Mouse (Mus musculus) heart, embryonic 11.5 days (tissue): ENCODE measurements at regions not wholly inside any gene's neighbourhood (a gene's known extent, or its start where the extent isn't known, plus 50 kb on each side); places are given as distances from the start of the nearest gene placed in this dataset.

Source experiments
- ATAC-seq: fragments of 200-750 bp; cut with Nextera tagmentation; replicated peaks from 2 replicates; pipeline ENCODE4 v1.8.0; 2017; ENCODE audit warnings: moderate library complexity; ENCODE audit not compliant: insufficient number of reproducible peaks, low FRiP score, low TSS enrichment
- H3K27ac ChIP-seq: fragments of 300-500 bp; sonication (generic); 2 replicates; pipeline ENCODE4 v1.5.1; 2014; ENCODE audit warnings: mild to moderate bottlenecking, low read depth, low read length
- H3K27me3 ChIP-seq: fragments of 300-500 bp; sonication (generic); 2 replicates; pipeline ENCODE4 v1.6.1; 2014; ENCODE audit warnings: mild to moderate bottlenecking, low read length, mixed read lengths; ENCODE audit not compliant: control insufficient read depth, insufficient read depth
- H3K36me3 ChIP-seq: fragments of 300-500 bp; sonication (generic); 2 replicates; pipeline ENCODE4 v1.6.1; 2014; ENCODE audit warnings: mild to moderate bottlenecking, low read length, moderate library complexity, mixed read lengths; ENCODE audit not compliant: control insufficient read depth, insufficient read depth
- H3K4me1 ChIP-seq: fragments of 300-500 bp; sonication (generic); 2 replicates; pipeline ENCODE4 v1.6.1; 2014; ENCODE audit warnings: low read length; ENCODE audit not compliant: control insufficient read depth, insufficient read depth
- H3K4me2 ChIP-seq: fragments of 300-500 bp; sonication (generic); 2 replicates; pipeline ENCODE4 v1.6.1; 2014; ENCODE audit warnings: mild to moderate bottlenecking, moderate library complexity
- H3K4me3 ChIP-seq: fragments of 300-500 bp; sonication (generic); 2 replicates; pipeline ENCODE4 v1.5.1; 2014; ENCODE audit warnings: low read depth, low read length
- H3K9ac ChIP-seq: fragments of 300-500 bp; sonication (generic); 2 replicates; pipeline ENCODE4 v1.6.1; 2014; ENCODE audit warnings: mild to moderate bottlenecking, low read depth, low read length, moderate library complexity
- H3K9me3 ChIP-seq: fragments of 300-500 bp; sonication (generic); replicated peaks from 2 replicates; pipeline ENCODE4 v1.6.1; 2016; ENCODE audit warnings: low read length; ENCODE audit not compliant: control insufficient read depth
- WGBS: fragments of 180-500 bp; shearing (Covaris S2); extraction: QIAGEN DNeasy Blood & Tissue Kit; methylation state at CpG from one replicate; pipeline ENCODE4 v1.1.7; 2014; ENCODE audit not compliant: insufficient replicate concordance; 5-methylcytosine and 5-hydroxymethylcytosine counted together

DNA sequence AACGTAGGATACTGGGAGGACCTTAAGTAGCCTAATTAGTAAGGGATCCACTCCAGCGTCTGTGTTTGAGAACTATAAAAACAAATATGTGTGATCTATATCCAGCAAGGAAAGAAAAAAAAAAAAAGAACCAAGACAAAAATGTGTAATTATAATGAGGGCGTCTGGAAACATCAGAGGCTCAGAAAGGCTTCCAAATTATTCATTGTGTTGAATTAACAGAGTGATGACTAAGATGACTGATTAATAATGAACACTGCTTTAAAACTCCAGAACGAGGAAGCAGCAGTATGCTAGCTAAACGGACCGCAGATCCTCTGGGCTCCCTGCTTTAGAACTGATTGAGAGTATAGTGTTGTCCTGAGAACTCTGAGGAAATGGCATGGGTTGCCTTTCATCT is 421.0 kb downstream of the Sorl1 start:
- whole genome bisulfite sequencing, result 70% methylated on average over 6 of the region's 6 CpGs
- H3K27ac ChIP-seq, result no peak overlapping the region
- no peak overlapping the region for H3K9ac ChIP-seq
- no peaks in the 10 kb centered on the region for H3K9me3 ChIP-seq
- peaks cover 6% of the 10 kb centered on the region; the same call in 1 of the 2 replicates for H3K4me1 ChIP-seq
- no peaks in the 10 kb centered on the region for H3K36me3 ChIP-seq
- no peak overlapping the region for H3K4me3 ChIP-seq
- H3K4me2 ChIP-seq, result no peak overlapping the region
- H3K27me3 ChIP-seq, result no peaks in the 10 kb centered on the region
- no peak for ATAC-seq

DNA sequence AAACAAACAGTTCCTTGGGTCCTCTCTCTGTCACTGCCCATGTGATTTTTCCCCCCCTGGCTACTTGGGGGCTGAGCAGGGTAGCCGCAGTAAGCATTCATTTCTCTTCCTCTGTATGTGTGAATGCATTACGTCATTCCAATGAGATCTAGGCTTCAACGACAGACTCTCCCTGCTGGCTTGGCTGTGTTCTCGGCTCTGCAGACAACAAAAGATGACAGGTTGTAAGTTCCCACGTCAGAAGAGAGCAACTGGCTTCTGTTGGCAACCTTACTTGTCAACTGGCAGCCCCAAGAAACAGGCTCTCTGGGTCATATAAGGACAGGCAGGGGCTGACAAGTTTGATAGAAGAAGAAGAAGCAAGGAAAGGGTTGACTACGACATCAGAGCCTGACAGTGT is 423.4 kb downstream of the Sorl1 start:
- no peak for ATAC-seq
- no peaks in the 10 kb centered on the region for H3K27me3 ChIP-seq
- 27% methylated on average over 6 of the region's 6 CpGs for WGBS
- no peaks in the 10 kb centered on the region for H3K36me3 ChIP-seq
- H3K27ac ChIP-seq, result no peak overlapping the region
- no peak overlapping the region for H3K4me3 ChIP-seq
- H3K9me3 ChIP-seq, result no peaks in the 10 kb centered on the region
- H3K4me2 ChIP-seq, result no peak overlapping the region
- peaks cover 3% of the 10 kb centered on the region; the same call in 1 of the 2 replicates for H3K4me1 ChIP-seq
- no peak overlapping the region for H3K9ac ChIP-seq

DNA sequence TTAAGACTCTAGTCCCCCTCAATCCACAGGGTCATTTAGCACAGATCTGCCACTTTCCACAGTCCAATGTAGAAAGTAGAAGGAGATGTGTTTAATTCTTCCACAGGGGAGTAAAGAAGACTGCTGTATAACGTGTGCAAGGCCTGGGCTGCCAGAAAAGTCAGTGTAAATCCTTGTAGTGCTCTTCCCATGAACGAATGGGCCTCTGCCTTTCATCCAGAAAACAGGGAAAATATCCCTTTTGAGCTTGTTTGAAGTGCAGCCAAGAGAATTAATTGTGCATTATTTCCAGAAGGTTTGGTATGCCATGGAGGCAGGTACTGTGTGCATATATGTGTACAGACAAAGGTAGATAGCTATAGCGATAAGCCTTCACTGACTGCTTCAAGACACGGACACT is 425.1 kb downstream of the Sorl1 start:
- H3K9me3 ChIP-seq, result no peaks in the 10 kb centered on the region
- H3K36me3 ChIP-seq, result no peaks in the 10 kb centered on the region
- no peaks in the 10 kb centered on the region for H3K27me3 ChIP-seq
- H3K9ac ChIP-seq, result no peak overlapping the region
- no peak overlapping the region for H3K27ac ChIP-seq
- no peak for ATAC-seq
- H3K4me3 ChIP-seq, result no peak overlapping the region
- WGBS, result 77% methylated on average over 4 of the region's 4 CpGs
- no peak overlapping the region for H3K4me2 ChIP-seq
- H3K4me1 ChIP-seq, result peaks cover 3% of the 10 kb centered on the region; the same call in 1 of the 2 replicates

DNA sequence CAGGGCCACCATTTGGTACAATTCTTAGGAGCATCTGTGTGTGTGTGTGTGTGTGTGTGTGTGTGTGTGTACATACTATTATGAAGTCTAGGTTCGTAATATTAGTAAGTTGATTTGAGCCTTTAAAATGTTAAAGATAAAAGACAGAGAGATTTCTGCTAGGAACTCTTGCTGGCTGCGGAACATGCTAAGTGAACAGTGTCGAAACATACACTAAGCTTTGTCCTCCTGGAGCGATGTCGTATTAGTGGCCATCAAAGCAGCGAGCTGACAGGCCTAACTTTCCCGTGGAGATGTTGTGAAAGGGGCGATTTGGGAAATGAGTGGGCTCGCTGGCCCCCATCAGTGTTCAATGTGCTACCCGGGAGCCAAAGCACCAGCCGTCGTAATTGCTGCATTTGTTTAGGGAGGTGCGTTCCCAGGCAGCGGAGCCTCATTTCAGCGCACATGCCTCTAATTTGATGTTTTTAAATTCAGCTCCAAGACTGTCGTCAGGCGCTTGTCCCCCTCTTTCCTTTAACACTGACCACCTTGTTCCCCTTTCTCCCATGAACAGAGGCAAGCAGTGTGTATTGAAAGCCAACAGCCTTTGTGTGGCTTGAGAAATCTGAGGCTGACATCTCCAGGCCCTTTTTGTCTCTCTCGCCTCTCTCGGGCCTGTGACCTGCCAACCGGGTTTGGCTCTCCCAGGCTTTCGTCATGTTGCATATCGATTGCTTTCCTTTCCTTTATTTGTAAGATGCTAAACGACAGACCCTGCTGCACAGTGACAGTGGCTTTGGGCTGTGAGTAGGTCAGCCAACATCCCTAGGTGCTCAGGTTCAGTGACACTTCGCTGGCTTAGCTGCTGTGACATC is 426.3 kb downstream of the Sorl1 start:
- H3K4me1 ChIP-seq, result peaks cover 3% of the 10 kb centered on the region; the same call in 1 of the 2 replicates
- no peak overlapping the region for H3K4me2 ChIP-seq
- H3K27ac ChIP-seq, result no peak overlapping the region
- no peak for ATAC-seq
- H3K27me3 ChIP-seq, result no peaks in the 10 kb centered on the region
- no peaks in the 10 kb centered on the region for H3K36me3 ChIP-seq
- no peaks in the 10 kb centered on the region for H3K9me3 ChIP-seq
- H3K9ac ChIP-seq, result 0 out of 2 replicates have a peak overlapping the region, but pooled peaks have one; percentile 28
- no peak overlapping the region for H3K4me3 ChIP-seq
- 71% methylated on average over 24 of the region's 24 CpGs for WGBS

DNA sequence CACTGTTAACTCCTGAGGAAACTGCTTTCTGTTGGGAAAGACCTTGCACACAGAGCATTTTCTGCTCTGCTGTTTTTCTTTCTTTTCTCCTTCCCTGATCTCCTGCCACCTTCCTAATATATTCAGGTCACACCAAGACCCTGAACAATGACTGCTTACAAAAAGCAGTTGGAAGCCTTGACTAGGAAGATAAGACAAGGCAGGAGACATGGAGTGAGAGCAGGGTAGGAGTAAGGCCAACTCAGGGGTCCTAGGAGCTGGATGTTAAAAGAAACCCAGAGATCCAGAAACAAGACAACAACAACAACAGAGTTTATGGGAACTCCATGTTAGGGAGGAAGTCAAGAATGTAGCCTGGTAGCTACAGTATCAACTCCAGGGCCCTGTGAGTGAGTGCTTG is 426.9 kb downstream of the Sorl1 start:
- Histone ChIP-seq H3K4me1 (peaks cover 3% of the 10 kb centered on the region; the same call in 1 of the 2 replicates), H3K9me3 (no peaks in the 10 kb centered on the region), H3K4me3 (no peak overlapping the region), H3K27ac (no peak overlapping the region), H3K27me3 (no peaks in the 10 kb centered on the region), H3K36me3 (no peaks in the 10 kb centered on the region), H3K4me2 (no peak overlapping the region), H3K9ac (no peak overlapping the region)
- ATAC-seq, result no peak

DNA sequence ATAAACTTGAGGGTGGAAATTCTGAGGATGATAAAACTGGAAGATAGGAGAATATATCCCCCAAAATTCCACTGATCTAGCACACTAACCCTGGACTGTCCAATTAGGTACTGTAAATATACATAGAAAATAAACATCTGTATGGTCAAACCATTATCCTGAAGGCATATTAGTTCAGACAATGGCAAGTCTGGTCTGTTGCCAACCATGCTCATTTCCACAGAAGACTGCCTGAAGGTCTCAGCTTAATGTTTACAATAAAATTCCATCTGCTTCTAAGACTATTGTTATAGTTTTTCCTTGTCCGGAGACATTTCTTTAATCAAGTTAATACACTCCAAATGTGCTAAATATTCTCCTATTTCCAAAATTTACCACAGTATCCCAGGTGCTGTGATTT is 441.2 kb downstream of the Sorl1 start:
- no peaks in the 10 kb centered on the region for H3K27me3 ChIP-seq
- no peak overlapping the region for H3K9ac ChIP-seq
- no peak for ATAC-seq
- no peaks in the 10 kb centered on the region for H3K4me1 ChIP-seq
- H3K9me3 ChIP-seq, result no peaks in the 10 kb centered on the region
- H3K4me3 ChIP-seq, result no peak overlapping the region
- no peak overlapping the region for H3K27ac ChIP-seq
- no peak overlapping the region for H3K4me2 ChIP-seq
- WGBS, result 77% methylated on average over 1 of the region's 1 CpGs
- H3K36me3 ChIP-seq, result no peaks in the 10 kb centered on the region

DNA sequence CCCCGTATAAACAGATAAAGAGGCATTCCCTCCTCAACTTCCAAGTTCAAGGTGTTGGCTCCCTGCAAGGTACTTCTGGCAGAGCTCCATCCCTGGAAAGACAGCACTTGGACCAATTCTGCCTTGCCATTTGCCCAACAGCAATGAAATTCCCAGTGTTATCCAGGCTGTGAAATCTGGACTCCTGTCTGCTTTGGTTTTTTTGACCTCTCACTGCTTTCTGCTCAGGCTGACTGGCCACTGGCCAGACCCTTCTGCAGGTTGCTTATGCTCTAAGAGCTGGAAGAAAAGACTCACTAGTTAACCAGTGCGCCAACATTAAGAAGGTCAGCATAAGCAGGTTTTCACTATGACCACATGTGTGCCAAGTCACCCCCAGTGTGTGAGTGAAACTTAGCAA is 448.4 kb downstream of the Sorl1 start:
- H3K9ac ChIP-seq, result no peak overlapping the region
- H3K27me3 ChIP-seq, result no peaks in the 10 kb centered on the region
- H3K4me2 ChIP-seq, result no peak overlapping the region
- 72% methylated on average over 2 of the region's 2 CpGs for WGBS
- no peak overlapping the region for H3K27ac ChIP-seq
- H3K4me3 ChIP-seq, result no peak overlapping the region
- no peak for ATAC-seq
- H3K9me3 ChIP-seq, result no peaks in the 10 kb centered on the region
- H3K4me1 ChIP-seq, result no peaks in the 10 kb centered on the region
- no peaks in the 10 kb centered on the region for H3K36me3 ChIP-seq

DNA sequence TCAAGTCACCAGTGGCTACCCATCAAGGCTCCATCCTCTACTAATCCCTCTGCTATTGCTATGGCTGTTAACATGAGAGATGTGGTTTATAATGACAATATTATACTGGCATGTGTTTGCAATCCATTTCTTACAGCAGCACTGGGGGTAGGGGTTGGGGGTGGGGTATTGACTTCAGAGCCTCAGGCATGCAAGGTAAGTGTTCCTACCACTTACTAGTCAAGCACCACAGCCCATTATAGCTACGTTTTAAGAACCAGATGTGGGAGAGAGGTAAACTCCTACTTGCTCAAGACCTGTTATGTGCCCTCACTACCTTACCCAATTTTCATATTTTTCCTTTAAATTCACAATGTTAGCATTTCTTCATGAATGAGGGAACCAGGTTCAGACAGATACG is 451.1 kb downstream of the Sorl1 start:
- no peak overlapping the region for H3K4me2 ChIP-seq
- no peak for ATAC-seq
- H3K4me1 ChIP-seq, result no peaks in the 10 kb centered on the region
- H3K9me3 ChIP-seq, result no peaks in the 10 kb centered on the region
- H3K27ac ChIP-seq, result no peak overlapping the region
- H3K27me3 ChIP-seq, result no peaks in the 10 kb centered on the region
- no peak overlapping the region for H3K9ac ChIP-seq
- H3K4me3 ChIP-seq, result no peak overlapping the region
- 65% methylated on average over 2 of the region's 2 CpGs for WGBS
- no peaks in the 10 kb centered on the region for H3K36me3 ChIP-seq

DNA sequence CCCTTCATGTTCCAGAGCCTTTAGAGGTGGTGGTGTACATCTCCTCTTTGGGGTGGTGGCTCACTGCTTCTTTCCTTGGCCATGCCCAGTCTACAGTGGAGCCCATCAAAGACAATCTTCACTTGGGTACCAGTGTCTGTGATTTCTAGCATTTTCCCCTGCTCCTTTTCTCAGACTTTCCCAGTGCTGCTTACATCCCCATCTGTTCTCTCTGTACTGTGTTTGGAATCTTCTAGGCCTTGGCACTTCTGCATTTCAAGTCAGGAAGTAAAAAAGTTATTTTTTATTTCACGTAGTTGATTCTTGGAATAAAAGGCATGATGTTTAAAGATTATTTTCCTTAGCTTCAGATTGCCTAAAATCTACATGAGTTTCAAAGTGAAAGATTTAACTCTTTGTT is 455.4 kb downstream of the Sorl1 start:
- ATAC-seq, result no peak
- Histone ChIP-seq H3K27ac (no peak overlapping the region), H3K9ac (no peak overlapping the region), H3K4me1 (no peaks in the 10 kb centered on the region), H3K4me3 (no peak overlapping the region), H3K9me3 (no peaks in the 10 kb centered on the region), H3K27me3 (no peaks in the 10 kb centered on the region), H3K4me2 (no peak overlapping the region), H3K36me3 (no peaks in the 10 kb centered on the region)
- 82% methylated on average over 1 of the region's 1 CpGs for WGBS
